Mouse (Mus musculus) mouse embryonic stem cell (cell line): ENCODE results near the gene Ptgs1.

ENCODE experiments used
- in situ Hi-C, 2 experiments: fragments of 300-500 bp; cut with MboI; formaldehyde crosslinking; loops; 1 replicate in 1 of 2; 3 replicates in 1 of 2; pipeline ENCODE4 v1.14.3; 2019 to 2020; ENCODE audit warnings: low sequenced_read_pairs in 2 of 2, low pct_unique_long_range_greater_than_20kb in 1 of 2, mixed read lengths in 1 of 2; ENCODE audit not compliant: unreplicated experiment in 1 of 2

Ptgs1 gene

GRCm38 (mm10) chr2:36237557-36237956 lies 7.3 kb downstream of the Ptgs1 start:
- in situ Hi-C loops = no loop called here

DNA sequence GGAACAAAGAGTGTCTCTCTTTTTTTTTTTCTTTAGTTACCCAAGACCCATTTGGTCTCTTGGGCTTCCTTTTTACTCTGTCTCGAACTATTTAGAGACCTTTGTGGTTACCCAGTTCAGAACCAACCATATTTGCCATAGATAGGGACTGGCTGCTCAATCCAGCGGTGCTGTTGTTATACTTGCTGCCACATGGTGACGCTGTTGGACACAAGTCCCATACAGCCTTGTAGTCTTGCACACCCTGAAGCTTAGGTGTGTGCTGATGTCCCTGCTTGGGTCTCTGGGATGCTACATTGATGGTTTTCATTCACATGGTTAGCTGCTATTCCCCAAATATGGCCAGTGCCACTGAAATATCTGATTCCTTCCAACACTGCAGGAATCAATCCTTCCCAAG lies 8.2 kb downstream of the Ptgs1 start:
- in situ Hi-C loops = no loop called here

GRCm38 (mm10) chr2:36238951-36239350 lies 8.7 kb downstream of the Ptgs1 start:
- in situ Hi-C loops = no loop called here

GRCm38 (mm10) chr2:36242514-36242913 lies 12.3 kb downstream of the Ptgs1 start:
- in situ Hi-C loops = no loop called here

DNA sequence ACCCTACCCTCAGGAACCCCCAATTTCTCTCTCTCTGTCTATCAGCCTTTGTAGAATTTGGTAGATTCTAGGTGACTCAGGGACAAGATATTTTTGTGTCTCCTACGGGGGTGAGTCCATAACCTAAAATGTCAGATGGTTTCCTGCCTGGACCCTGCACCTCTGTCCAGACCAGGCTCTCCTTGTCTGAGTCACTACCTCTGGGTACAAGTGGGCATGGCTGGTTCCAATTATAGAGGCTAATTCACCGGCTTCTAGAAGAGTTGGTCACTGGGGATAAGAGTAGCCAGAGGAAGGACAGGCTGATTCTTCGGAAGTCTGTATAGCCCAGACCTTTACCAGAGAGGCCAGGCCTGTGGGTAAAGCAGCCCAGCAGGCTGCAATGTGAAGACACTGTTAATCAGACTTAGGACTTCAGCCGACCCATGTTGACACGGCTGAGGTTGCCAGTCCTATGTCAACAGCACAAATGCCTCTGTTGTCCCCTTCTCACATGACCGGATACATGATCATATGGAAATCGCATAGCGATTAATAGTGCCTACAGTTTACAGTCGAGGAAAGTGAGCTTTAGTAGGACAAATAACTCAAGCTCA lies 13.2 kb downstream of the Ptgs1 start:
- in situ Hi-C loops = no loop called here

GRCm38 (mm10) chr2:36243892-36244309 lies 13.7 kb downstream of the Ptgs1 start:
- in situ Hi-C loops = no loop called here

- in situ Hi-C loops = no loop called here
Observed at GRCm38 (mm10) chr2:36244705-36245104, 14.5 kb downstream of the Ptgs1 start.

DNA sequence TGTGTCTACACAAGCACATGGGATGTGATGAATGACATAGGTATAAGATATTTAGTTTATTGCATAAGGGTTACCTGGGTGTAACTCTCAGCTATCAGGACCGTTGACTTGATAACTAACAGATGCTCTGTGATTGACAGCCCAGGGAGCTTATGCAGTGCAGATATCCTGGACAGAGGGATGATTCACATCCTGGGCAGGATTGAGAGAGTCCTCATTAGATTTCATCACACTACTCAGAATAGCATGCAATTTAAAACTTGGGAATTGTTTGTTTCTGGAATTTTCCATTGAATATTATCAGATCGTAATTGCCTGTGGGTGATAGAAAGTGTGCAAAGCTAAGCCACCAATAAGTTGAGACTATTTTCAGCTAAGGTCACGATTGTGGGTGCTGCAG lies 17.7 kb downstream of the Ptgs1 start:
- in situ Hi-C loops = no loop called here

- in situ Hi-C loops = no loop called here
Observed at GRCm38 (mm10) chr2:36251156-36251555, 20.9 kb downstream of the Ptgs1 start.

DNA sequence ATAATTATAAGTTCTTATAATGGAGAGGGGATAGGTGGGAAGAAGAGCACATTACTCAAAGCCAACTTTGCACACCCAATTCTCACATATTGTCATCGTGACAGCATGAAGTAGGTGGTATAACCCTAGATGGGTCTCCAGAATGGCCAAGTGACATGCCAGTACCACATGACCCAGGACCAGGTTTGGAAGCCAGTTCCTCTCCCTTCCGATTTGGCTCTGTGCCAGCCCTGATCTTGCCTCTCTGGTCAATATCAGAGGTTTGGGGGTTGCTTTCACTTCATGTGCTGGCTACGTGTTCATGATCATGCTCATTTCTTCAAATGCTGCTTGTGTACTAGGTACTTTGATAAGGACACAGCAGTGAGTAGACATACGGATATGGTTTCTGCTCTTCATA lies 22.3 kb downstream of the Ptgs1 start:
- in situ Hi-C loops = no loop called here

DNA sequence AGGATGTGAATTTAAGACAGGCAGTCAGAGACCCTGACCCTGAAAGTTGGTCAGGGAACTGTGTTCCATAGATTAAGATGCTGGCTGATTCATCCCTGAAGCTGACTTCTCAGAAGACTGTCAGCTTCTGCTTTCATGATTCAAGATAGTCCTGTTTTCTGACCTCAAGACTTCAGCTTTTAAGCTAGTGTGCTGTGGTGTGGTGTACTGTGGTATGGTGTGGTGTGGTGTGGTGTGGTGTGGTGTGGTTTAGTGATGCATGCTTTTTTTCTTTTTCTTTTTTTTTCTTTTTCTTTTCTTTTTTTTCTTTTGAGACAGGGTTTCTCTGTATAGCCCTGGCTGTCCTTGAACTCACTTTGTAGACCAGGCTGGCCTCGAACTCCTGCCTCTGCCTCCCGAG lies 24.2 kb downstream of the Ptgs1 start:
- in situ Hi-C loops = no loop called here

GRCm38 (mm10) chr2:36256931-36257330 lies 26.7 kb downstream of the Ptgs1 start:
- in situ Hi-C loops = no loop called here

- in situ Hi-C loops = no loop called here
Observed at GRCm38 (mm10) chr2:36259382-36259781, 29.2 kb downstream of the Ptgs1 start.

GRCm38 (mm10) chr2:36259798-36260540 lies 29.7 kb downstream of the Ptgs1 start:
- in situ Hi-C loops = no loop called here

DNA sequence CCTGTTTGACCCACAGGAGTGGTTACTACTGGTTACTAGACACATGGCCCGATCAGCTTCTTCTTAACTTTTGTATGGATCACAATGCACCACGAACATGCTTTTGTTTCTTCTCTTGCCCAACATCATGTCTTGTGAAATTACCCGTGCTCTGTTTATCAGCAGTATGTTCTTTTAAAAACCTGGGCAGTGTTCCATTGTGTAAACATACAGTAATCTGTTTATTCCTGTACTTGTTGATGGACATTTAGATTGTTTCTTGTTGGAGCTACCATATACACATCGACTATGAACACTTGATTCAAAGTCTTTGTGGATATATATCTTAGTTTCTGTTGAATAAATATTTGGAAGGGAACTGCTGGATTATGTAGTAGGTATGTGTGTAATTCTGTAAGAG lies 31.8 kb downstream of the Ptgs1 start:
- in situ Hi-C loops = no loop called here

- in situ Hi-C loops = no loop called here
Observed at GRCm38 (mm10) chr2:36269458-36269857, 39.2 kb downstream of the Ptgs1 start.

GRCm38 (mm10) chr2:36270186-36270585 lies 40.0 kb downstream of the Ptgs1 start:
- in situ Hi-C loops = no loop called here

DNA sequence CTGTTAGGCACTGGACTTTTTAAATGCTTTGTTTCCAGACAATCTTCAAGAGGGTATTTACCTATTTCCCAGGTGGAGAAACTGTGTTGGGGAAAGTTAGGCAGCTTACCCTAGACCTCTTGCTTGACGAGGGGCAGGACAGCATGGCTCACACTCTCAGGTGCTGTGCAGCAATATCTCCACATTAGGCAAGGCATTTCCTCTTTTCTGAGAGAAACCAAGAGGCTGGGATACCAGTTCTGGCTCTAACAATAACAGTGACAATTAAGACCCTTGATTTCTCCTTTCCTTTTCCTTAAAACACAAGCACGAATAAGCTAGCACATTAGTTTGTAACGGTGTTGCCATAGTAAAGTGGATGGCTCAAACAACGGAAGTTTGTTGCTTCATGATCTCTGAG lies 40.9 kb downstream of the Ptgs1 start:
- in situ Hi-C loops = no loop called here

- in situ Hi-C loops = no loop called here
Observed at GRCm38 (mm10) chr2:36272288-36272950, 42.2 kb downstream of the Ptgs1 start.

- in situ Hi-C loops = no loop called here
Observed at GRCm38 (mm10) chr2:36276454-36276853, 46.2 kb downstream of the Ptgs1 start.
